Mouse (Mus musculus) megakaryocyte, embryonic 14.5 days (primary cell): ENCODE results near the gene Slc12a5. TPM values are rescaled to one million over a fixed set of nuclear protein-coding genes. Genes with fewer than 3 reads are reported as not detected.

ENCODE experiments used
- H3K27me3 ChIP-seq: replicated peaks from 2 replicates; pipeline ENCODE3; 2012; ENCODE audit warnings: inconsistent platforms
- H3K36me3 ChIP-seq: replicated peaks from 2 replicates; pipeline ENCODE3; 2012; ENCODE audit warnings: low read length, inconsistent platforms, mixed read lengths
- H3K4me1 ChIP-seq: 2 replicates; pipeline ENCODE4 v1.6.1; 2012; ENCODE audit warnings: inconsistent platforms
- H3K4me3 ChIP-seq: replicated peaks from 2 replicates; pipeline ENCODE3; 2012; ENCODE audit warnings: moderate library complexity, mild to moderate bottlenecking, inconsistent platforms
- H3K9me3 ChIP-seq: 2 replicates; pipeline ENCODE4 v1.6.1; 2012; ENCODE audit warnings: inconsistent platforms
- FLI1 ChIP-seq: IDR thresholded peaks from 2 replicates; pipeline ENCODE4 v1.6.1; 2012; ENCODE audit warnings: low read length, inconsistent platforms, mixed read lengths
- GATA1 ChIP-seq: IDR thresholded peaks from 3 replicates; pipeline ENCODE4 v1.6.1; 2012; ENCODE audit warnings: mixed read lengths, low read length, inconsistent platforms, borderline replicate concordance
- polyA plus RNA-seq: library from polyadenylated mRNA; stranded (reverse); fragments of >175 nt; gene quantifications from 2 replicates; pipeline ENCODE4 v1.2.3, GENCODE M21; 2012; ENCODE audit warnings: low replicate concordance; ENCODE audit not compliant: insufficient read depth

Slc12a5 gene
- polyA plus RNA-seq, 1 experiment = 0.47 TPM

DNA sequence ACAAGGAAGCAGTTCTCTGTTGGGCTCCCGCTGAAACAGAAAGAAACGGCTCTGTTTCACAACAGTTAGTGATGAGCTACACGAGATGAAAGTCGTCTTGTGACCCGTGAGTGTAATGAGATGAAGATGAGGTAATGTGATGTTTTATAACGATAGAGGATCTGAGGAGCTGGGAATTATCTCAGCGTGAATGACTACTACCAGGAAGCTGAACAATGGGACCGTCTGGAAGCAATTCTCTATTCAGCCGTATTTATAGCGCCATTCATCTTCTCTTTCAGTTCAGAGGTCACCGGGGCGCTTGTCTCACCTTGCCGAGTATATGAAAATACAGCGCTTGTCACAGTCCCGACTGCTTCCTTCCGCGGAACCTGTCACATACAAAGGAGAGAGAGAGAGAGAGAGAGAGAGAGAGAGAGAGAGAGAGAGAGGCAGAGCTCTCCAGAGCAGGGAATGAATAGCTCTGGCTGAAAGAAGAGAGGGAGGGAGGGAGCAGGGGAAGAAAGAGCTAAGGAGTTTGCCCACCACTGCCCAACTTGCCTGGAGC lies 82.6 kb downstream of the Slc12a5 start:
- peaks cover 8% of the 10 kb centered on the region for H3K9me3 ChIP-seq
- TF ChIP-seq FLI1 (no peak), GATA1 (no peak)
- no peaks in the 10 kb centered on the region for H3K4me1 ChIP-seq
- H3K4me3 ChIP-seq = peak overlapping the region; percentile 50
- peaks cover 75% of the 10 kb centered on the region for H3K27me3 ChIP-seq
- H3K36me3 ChIP-seq = no peaks in the 10 kb centered on the region

DNA sequence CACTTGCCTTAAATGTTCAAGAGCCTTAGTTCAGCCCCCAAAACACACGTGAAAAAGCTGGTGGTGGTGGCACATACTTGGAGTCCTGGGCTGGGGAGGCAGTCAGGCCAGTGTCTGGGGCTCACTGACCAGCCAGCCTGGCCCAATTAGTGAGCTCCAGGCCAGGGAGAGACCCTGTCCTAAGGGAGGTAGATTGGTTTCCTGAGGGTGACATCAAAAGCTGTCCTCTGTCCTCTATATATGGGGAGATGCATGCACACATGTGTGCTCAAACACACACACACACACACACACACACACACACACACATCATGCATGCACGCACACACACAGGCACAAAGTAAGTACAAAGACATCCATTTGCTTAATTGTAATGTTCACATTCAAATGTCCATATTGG lies 83.1 kb downstream of the Slc12a5 start:
- Histone ChIP-seq H3K4me1 (no peaks in the 10 kb centered on the region), H3K9me3 (peaks cover 8% of the 10 kb centered on the region), H3K4me3 (no peak overlapping the region), H3K36me3 (no peaks in the 10 kb centered on the region), H3K27me3 (peaks cover 73% of the 10 kb centered on the region)
- no peak for TF ChIP-seq FLI1
- no peak for TF ChIP-seq GATA1

DNA sequence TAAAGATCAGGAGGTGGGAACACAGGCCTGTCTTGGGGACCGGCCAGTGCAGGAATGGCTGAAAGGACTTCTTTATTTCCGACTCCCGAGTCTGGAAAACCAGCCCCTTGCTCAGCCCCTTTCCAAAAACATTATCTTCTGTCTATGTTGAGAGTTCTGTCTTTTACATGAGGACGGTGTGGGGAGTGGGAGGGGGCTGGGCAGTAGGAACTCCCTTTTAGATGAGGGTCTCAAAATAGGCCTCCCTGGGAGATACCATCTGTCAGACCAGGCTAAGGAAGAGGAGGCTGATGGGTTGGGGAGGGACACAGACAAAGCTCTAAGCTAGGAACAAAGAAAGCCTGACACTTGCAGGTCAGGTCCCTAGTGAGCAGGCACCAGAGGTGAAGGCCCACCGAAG lies 88.4 kb downstream of the Slc12a5 start:
- Histone ChIP-seq H3K27me3 (peaks cover 64% of the 10 kb centered on the region), H3K4me1 (no peaks in the 10 kb centered on the region), H3K4me3 (no peak overlapping the region), H3K9me3 (peaks cover 21% of the 10 kb centered on the region), H3K36me3 (no peaks in the 10 kb centered on the region)
- TF ChIP-seq FLI1 = no peak
- TF ChIP-seq GATA1 = no peak

Other genes with a start within 250 kb of the Slc12a5 start
- gene Spint5, start 245.5 kb upstream of the Slc12a5 start, polyA plus RNA-seq = not detected in 2 replicates
- gene Wfdc3, start 214.9 kb upstream of the Slc12a5 start, polyA plus RNA-seq = not detected in 2 replicates
- gene Dnttip1, start 214.8 kb upstream of the Slc12a5 start, polyA plus RNA-seq = 41.6 and 49.2 TPM in 2 replicates
- gene Ube2c, start 190.9 kb upstream of the Slc12a5 start, polyA plus RNA-seq = 43.1 and 121 TPM in 2 replicates
- not detected in 2 replicates for gene Tnnc2, start 180.8 kb upstream of the Slc12a5 start, polyA plus RNA-seq
- 7.7 and 9.9 TPM in 2 replicates for gene Snx21, start 175.0 kb upstream of the Slc12a5 start, polyA plus RNA-seq
- 63.1 and 87.6 TPM in 2 replicates for gene Acot8, start 155.9 kb upstream of the Slc12a5 start, polyA plus RNA-seq
- 0.40 TPM in 1 of 2 replicates, not detected in the other for gene Zswim3, start 155.7 kb upstream of the Slc12a5 start, polyA plus RNA-seq
- 13.3 and 15.6 TPM in 2 replicates for gene Zswim1, start 138.1 kb upstream of the Slc12a5 start, polyA plus RNA-seq
- gene Spata25, start 132.3 kb upstream of the Slc12a5 start, polyA plus RNA-seq = not detected in 2 replicates
- 135 and 694 TPM in 2 replicates for gene Ctsa, start 127.9 kb upstream of the Slc12a5 start, polyA plus RNA-seq
- gene Neurl2, start 127.3 kb upstream of the Slc12a5 start, polyA plus RNA-seq = 5.4 TPM in 1 of 2 replicates, not detected in the other
- 15.1 and 146 TPM in 2 replicates for gene Pltp, start 103.1 kb upstream of the Slc12a5 start, polyA plus RNA-seq
- 120 and 158 TPM in 2 replicates for gene Pcif1, start 81.5 kb upstream of the Slc12a5 start, polyA plus RNA-seq
- 21.8 and 45.9 TPM in 2 replicates for gene Zfp335, start 49.0 kb upstream of the Slc12a5 start, polyA plus RNA-seq
- gene Mmp9, start 20.0 kb upstream of the Slc12a5 start, polyA plus RNA-seq = 2.4 TPM in 1 of 2 replicates, not detected in the other
- 19.6 and 47.5 TPM in 2 replicates for gene Ncoa5, start 74.1 kb downstream of the Slc12a5 start, polyA plus RNA-seq
- gene Cd40, start 94.8 kb downstream of the Slc12a5 start, polyA plus RNA-seq = 0.12 TPM in 1 of 2 replicates, not detected in the other
- gene 1700025C18Rik, start 129.9 kb downstream of the Slc12a5 start, polyA plus RNA-seq = not detected in 2 replicates